Mouse (Mus musculus) E14TG2a.4 (cell line): Measurements from ENCODE around the gene Ppp4c.

Experiments
- CTCF ChIP-seq: conservative IDR thresholded peaks from 2 replicates; pipeline ENCODE4 v1.5.1; 2014; ENCODE audit warnings: low read length
- NANOG ChIP-seq: IDR thresholded peaks from 2 replicates; pipeline ENCODE4 v1.6.1; 2014; ENCODE audit warnings: borderline replicate concordance, low read length, mixed read lengths

DNA sequence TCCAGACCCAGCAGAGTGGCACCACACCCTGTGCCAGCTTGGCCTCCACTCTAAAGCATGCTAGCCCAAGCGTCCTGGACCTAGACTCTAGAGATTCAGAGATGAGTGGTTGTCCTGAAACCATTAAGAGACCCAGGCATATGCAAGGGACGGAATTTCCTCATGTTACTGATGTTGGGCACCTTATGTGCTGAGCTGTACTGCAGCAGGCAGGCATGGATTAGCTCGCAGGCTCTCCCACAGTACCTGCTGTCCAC is 16.4 kb downstream of the Ppp4c start:
- TF ChIP-seq CTCF (no peak), NANOG (no peak)
